Mouse (Mus musculus): ENCODE measurements around the gene Ntan1. TPM values are rescaled to one million over a fixed set of nuclear protein-coding genes. Genes with fewer than 3 reads are reported as not detected.
"Not testable (repeated sequence)": the region's sequence is repeated elsewhere in the genome, so short reads cannot be mapped to it uniquely, and the experiment has no call there.

Gene Ntan1
- polyA plus RNA-seq, 1 experiment from 2014 or later, result 169 TPM

- WGBS, result 94% methylated on average over 5 of the region's 5 CpGs
Observed at GRCm38 (mm10) chr16:13845031-13845430, 26.4 kb downstream of the Ntan1 start.

GRCm38 (mm10) chr16:13846675-13847074 is 28.0 kb downstream of the Ntan1 start:
- no peak for DNase-seq (ENCODE audit: low spot score)
- H3K4me3 ChIP-seq, result no peak overlapping the region
- H3K36me3 ChIP-seq, result peaks cover 56% of the 10 kb centered on the region
- 86% methylated on average over 1 of the region's 1 CpGs for WGBS
- no peaks in the 10 kb centered on the region for H3K27me3 ChIP-seq (ENCODE audit: insufficient read depth, poor library complexity, severe bottlenecking)
- H3K9me3 ChIP-seq, result no peaks in the 10 kb centered on the region
- H3K27ac ChIP-seq, result no peak overlapping the region
- no peaks in the 10 kb centered on the region for H3K4me1 ChIP-seq (replicated peaks)

More at GRCm38 (mm10) chr16:13845031-13845430, 26.4 kb downstream of the Ntan1 start:
- Histone ChIP-seq H3K9me3 (no peaks in the 10 kb centered on the region), H3K4me1 (replicated peaks) (no peaks in the 10 kb centered on the region), H3K27ac (no peak overlapping the region), H3K36me3 (peaks cover 72% of the 10 kb centered on the region), H3K4me3 (no peak overlapping the region), H3K27me3 (ENCODE audit: insufficient read depth, poor library complexity, severe bottlenecking) (no peaks in the 10 kb centered on the region)
- DNase-seq (ENCODE audit: low spot score), result no peak

- no peaks in the 10 kb centered on the region for H3K4me1 ChIP-seq (replicated peaks)
- peaks cover 49% of the 10 kb centered on the region for H3K36me3 ChIP-seq
- DNase-seq (ENCODE audit: low spot score), result no peak
- no peaks in the 10 kb centered on the region for H3K9me3 ChIP-seq
- WGBS, result 87% methylated on average over 2 of the region's 2 CpGs
- no peak overlapping the region for H3K4me3 ChIP-seq
- H3K27ac ChIP-seq, result no peak overlapping the region
- H3K27me3 ChIP-seq (ENCODE audit: insufficient read depth, poor library complexity, severe bottlenecking), result no peaks in the 10 kb centered on the region
Observed at GRCm38 (mm10) chr16:13848310-13848709, 29.7 kb downstream of the Ntan1 start.

- H3K9me3 ChIP-seq, result no peaks in the 10 kb centered on the region
- 93% methylated on average over 4 of the region's 4 CpGs for WGBS
- no peak for DNase-seq (ENCODE audit: low spot score)
- H3K27ac ChIP-seq, result no peak overlapping the region
- H3K27me3 ChIP-seq (ENCODE audit: insufficient read depth, poor library complexity, severe bottlenecking), result no peaks in the 10 kb centered on the region
- H3K36me3 ChIP-seq, result peaks cover 38% of the 10 kb centered on the region
- no peak overlapping the region for H3K4me3 ChIP-seq
- no peaks in the 10 kb centered on the region for H3K4me1 ChIP-seq (replicated peaks)
Observed at GRCm38 (mm10) chr16:13851446-13851845, 32.8 kb downstream of the Ntan1 start.

GRCm38 (mm10) chr16:13853886-13854285 is 35.2 kb downstream of the Ntan1 start:
- Histone ChIP-seq H3K27ac (no peak overlapping the region), H3K4me3 (no peak overlapping the region), H3K4me1 (replicated peaks) (no peaks in the 10 kb centered on the region), H3K9me3 (no peaks in the 10 kb centered on the region), H3K27me3 (ENCODE audit: insufficient read depth, poor library complexity, severe bottlenecking) (no peaks in the 10 kb centered on the region), H3K36me3 (peaks cover 40% of the 10 kb centered on the region)
- WGBS, result 94% methylated on average over 4 of the region's 4 CpGs
- no peak for DNase-seq (ENCODE audit: low spot score)

- H3K4me1 ChIP-seq (replicated peaks), result peaks cover 11% of the 10 kb centered on the region
- DNase-seq (ENCODE audit: low spot score), result no peak
- no peaks in the 10 kb centered on the region for H3K27me3 ChIP-seq (ENCODE audit: insufficient read depth, poor library complexity, severe bottlenecking)
- WGBS, result 83% methylated on average over 4 of the region's 4 CpGs
- peaks cover 36% of the 10 kb centered on the region for H3K36me3 ChIP-seq
- H3K4me3 ChIP-seq, result no peak overlapping the region
- H3K9me3 ChIP-seq, result no peaks in the 10 kb centered on the region
- H3K27ac ChIP-seq, result no peak overlapping the region
Observed at GRCm38 (mm10) chr16:13866076-13866475, 47.4 kb downstream of the Ntan1 start.

- peaks cover 11% of the 10 kb centered on the region for H3K4me1 ChIP-seq (replicated peaks)
- H3K27me3 ChIP-seq (ENCODE audit: insufficient read depth, poor library complexity, severe bottlenecking), result no peaks in the 10 kb centered on the region
- 93% methylated on average over 5 of the region's 5 CpGs for WGBS
- no peak overlapping the region for H3K4me3 ChIP-seq
- H3K27ac ChIP-seq, result no peak overlapping the region
- H3K9me3 ChIP-seq, result no peaks in the 10 kb centered on the region
- peaks cover 34% of the 10 kb centered on the region for H3K36me3 ChIP-seq
- no peak for DNase-seq (ENCODE audit: low spot score)
Observed at GRCm38 (mm10) chr16:13866616-13867015, 48.0 kb downstream of the Ntan1 start.

GRCm38 (mm10) chr16:13867406-13867805 is 48.8 kb downstream of the Ntan1 start:
- H3K27ac ChIP-seq, result peak overlapping the region; percentile 85; the same call in 1 of the 2 replicates
- peak overlapping the region; percentile 55; the same call in 1 of the 2 replicates for H3K4me3 ChIP-seq
- WGBS, result 9% methylated on average over 5 of the region's 5 CpGs
- H3K27me3 ChIP-seq (ENCODE audit: insufficient read depth, poor library complexity, severe bottlenecking); H3K9me3 ChIP-seq: not testable (repeated sequence)
- peaks cover 11% of the 10 kb centered on the region for H3K4me1 ChIP-seq (replicated peaks)
- peaks cover 41% of the 10 kb centered on the region for H3K36me3 ChIP-seq
- peak; percentile 34 for DNase-seq (ENCODE audit: low spot score)

- WGBS, result 4% methylated on average over 42 of the region's 42 CpGs
- Histone ChIP-seq H3K9me3 (no peaks in the 10 kb centered on the region), H3K27ac (peak overlapping the region; percentile 85), H3K36me3 (peaks cover 35% of the 10 kb centered on the region), H3K27me3 (ENCODE audit: insufficient read depth, poor library complexity, severe bottlenecking) (no peaks in the 10 kb centered on the region), H3K4me1 (replicated peaks) (peaks cover 11% of the 10 kb centered on the region), H3K4me3 (peak overlapping the region; percentile 55)
- DNase-seq (ENCODE audit: low spot score), result peak; percentile 46
Observed at GRCm38 (mm10) chr16:13867910-13868514, 49.4 kb downstream of the Ntan1 start.

GRCm38 (mm10) chr16:13875483-13875882 is 56.8 kb downstream of the Ntan1 start:
- no peaks in the 10 kb centered on the region for H3K9me3 ChIP-seq
- WGBS, result 96% methylated on average over 4 of the region's 4 CpGs
- no peaks in the 10 kb centered on the region for H3K4me1 ChIP-seq (replicated peaks)
- H3K27ac ChIP-seq, result no peak overlapping the region
- no peak overlapping the region for H3K4me3 ChIP-seq
- no peaks in the 10 kb centered on the region for H3K27me3 ChIP-seq (ENCODE audit: insufficient read depth, poor library complexity, severe bottlenecking)
- DNase-seq (ENCODE audit: low spot score), result no peak
- peaks cover 52% of the 10 kb centered on the region for H3K36me3 ChIP-seq

GRCm38 (mm10) chr16:13883094-13883774 is 64.6 kb downstream of the Ntan1 start:
- no peaks in the 10 kb centered on the region for H3K27me3 ChIP-seq (ENCODE audit: insufficient read depth, poor library complexity, severe bottlenecking)
- DNase-seq (ENCODE audit: low spot score), result no peak
- 75% methylated on average over 3 of the region's 3 CpGs for WGBS

More at GRCm38 (mm10) chr16:13883094-13883774, 64.6 kb downstream of the Ntan1 start:
- H3K36me3 ChIP-seq, result peaks cover 8% of the 10 kb centered on the region; the same call in 1 of the 2 replicates
- H3K4me1 ChIP-seq (replicated peaks), result no peaks in the 10 kb centered on the region
- H3K27ac ChIP-seq, result no peak overlapping the region
- no peaks in the 10 kb centered on the region for H3K9me3 ChIP-seq
- H3K4me3 ChIP-seq, result no peak overlapping the region

All from hindbrain, embryonic 10.5 days (tissue).